Mouse (Mus musculus) T-helper 1 cell (primary cell): ENCODE data around the gene Dbp.

Experiments used
- in situ Hi-C: fragments of 300-600 bp; cut with MboI, MseI; formaldehyde crosslinking; loops from one replicate; pipeline ENCODE4 v1.15.1; 2025; ENCODE audit warnings: high pct_unique_total_duplicates

The Dbp gene

DNA sequence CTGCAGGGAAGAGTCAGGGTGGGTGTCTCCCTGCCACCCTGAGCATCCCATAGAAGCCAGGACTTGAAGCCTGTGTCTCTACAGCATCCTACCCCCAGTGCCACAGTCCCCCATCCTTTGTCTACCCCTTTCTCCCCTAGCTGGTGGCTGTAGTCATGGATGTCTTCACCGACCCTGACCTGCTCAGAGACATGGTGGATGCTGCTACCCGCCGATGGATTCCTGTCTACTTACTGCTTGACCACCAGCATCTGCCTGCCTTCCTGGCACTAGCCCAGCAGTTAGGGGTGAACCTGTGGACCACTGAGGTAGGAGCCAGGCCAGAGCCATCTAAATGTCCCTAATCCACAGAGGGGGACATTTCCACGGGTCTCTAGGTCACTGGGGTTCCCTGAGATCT, 18.4 kb downstream of the Dbp start:
- in situ Hi-C loops = no loop called here

DNA sequence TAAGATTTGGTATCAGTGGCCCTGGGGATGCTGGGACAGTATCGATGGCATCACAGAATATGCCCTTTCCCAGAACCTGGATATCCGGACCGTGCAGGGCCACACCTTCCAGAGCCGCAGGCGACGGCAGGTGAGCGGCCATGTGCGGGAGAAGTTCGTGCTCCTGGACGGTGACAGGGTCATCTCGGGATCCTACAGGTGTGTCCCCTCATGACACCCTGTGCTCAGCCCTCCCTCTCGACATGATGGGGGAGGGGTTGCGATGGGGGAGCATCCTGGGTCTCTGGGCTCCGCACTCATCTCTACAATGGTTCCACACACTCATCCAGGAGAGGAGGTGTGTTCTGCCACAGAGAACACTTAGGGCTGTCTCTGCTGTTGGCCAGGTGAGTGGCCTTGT, 18.9 kb downstream of the Dbp start:
- in situ Hi-C loops = no loop called here

DNA sequence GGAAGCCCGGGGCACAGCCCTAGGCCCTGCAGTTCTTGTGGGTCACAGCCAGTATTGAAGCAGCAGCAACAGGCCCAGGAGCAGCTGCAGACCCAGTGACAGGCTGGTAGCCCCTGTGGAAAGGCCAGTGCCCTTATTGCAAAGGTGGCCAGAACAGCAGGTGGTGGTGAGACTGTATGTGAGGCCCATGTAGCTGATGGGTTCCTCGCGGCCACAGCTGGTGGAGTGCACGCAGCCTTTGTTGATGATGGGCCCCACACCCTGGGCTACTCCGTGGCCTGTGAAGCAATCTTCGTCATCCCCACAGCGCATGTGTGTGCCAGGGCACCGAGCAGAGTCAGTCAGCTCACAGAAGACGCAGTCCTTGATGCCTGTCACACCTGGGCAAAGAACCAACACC, 20.3 kb downstream of the Dbp start:
- in situ Hi-C loops = no loop called here

DNA sequence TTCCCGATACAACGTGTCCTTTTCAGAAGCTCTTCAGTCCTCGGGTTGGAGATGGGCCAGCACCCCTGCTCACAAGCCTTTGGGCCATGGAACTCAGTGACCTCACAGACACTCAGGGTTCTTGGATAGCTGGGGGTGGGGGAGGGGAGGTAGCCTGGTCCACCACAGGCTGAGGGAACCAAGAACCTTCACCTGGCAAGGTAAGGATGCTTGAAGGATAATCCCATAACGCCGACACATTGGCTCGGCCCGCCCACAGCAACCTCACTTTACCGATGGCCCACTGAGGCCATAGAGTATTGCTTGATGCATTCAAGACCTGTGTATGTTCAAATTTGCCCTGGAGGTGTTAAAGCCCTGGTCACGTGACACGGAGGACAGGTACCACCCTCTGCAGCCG, 20.8 kb downstream of the Dbp start, which contains the start of gene Spaca4:
Gene Spaca4, minus strand, starts transcription at position 101 of the 400 bp plus-strand sequence.
- in situ Hi-C loops = no loop called here

DNA sequence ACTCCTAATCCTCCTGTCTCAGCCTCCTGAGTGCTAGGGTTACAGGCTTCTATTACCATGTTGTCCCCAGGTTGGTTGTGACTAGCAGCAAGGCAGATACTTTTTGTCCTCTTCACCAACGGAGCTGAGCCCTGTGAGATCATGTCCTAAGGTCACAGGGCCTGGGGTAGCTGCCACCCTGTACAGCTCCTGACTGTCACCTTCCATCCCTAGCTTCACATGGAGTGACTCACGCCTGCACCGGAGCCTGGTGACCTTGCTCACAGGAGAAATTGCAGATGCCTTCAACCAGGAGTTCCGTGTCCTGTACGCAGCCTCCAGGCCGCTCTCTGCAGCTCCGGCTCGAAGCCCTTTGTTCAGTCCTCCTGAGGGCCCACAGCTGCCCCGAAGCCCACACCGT, 21.5 kb downstream of the Dbp start:
- in situ Hi-C loops = no loop called here

DNA sequence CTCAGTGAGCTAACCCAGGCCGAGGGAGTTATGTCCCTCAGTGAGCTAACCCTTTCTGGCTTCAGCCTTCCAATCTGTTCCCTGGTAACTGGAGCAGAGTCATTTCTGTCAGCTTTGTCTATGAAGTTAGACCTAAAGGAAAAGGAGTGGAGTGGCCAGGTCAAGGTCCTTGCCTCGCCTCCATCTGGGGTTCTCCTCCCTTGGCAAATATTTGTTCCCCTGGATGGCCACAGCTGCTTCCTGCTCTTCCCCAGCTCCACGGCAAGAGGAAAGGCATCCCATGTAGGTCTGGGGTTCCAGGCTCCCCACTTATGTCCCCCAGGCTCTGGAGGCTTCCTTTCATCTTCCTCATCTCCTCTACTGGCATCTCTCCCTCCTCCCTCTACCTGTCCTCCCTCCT, 22.7 kb downstream of the Dbp start:
- in situ Hi-C loops = no loop called here

GRCm38 (mm10) chr7:45730727-45731431, 26.0 kb downstream of the Dbp start:
- in situ Hi-C loops = loop anchor here (5.0 kb wide), 1 partner anchor 211 kb away; no protein-coding TSS in a partner anchor

DNA sequence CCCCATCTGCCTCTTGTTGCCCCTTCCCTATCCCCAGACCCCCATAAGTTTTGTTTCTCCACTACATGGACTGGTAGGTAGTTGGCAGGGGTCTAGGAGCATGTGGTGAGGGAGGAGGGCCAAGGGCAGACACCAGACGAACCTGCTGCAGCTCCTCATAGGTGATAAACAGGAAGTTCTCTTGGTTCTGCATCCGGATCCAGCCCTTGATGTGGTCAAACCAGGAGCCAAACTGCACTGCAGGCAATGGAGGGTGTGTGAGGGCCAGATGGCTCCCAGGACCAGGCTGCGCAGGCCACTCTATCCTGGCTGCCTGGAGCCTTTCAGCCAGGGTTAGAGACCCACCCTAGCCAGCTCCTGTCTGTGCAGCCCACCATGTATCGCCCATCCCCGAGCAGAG, 28.6 kb downstream of the Dbp start:
- in situ Hi-C loops = loop anchor here (5.0 kb wide), 1 partner anchor 209 kb away; no protein-coding TSS in a partner anchor

DNA sequence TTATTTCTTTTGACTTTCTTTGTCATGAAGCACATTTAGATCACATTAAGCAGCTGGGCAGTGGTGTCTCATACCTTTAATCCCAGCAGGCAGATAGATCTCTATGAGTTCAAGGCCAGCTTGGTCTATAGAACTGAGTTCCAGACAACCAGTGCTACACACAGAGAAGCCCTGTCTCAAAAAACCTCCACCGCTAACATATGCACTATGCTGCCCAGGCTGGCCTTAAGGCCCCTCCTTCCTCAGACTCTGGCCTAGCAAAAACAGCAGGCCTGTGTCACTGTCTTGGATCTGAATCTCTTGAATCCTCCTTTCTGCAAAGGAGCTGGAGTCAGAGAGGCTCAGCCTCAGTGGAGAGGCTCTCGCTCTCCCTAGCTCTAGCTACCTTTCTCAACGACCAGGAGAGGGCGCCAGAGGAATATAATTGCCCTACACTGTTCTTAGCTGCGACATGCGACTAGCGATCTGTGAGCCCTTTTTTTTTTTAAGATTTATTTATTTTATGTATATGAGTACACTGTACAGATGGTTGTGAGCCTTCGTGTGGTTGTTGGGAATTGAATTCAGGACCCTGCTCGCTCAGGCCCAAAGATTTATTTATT, 34.4 kb downstream of the Dbp start:
- in situ Hi-C loops = no loop called here

GRCm38 (mm10) chr7:45739820-45740219, 34.9 kb downstream of the Dbp start:
- in situ Hi-C loops = loop anchor here (5.0 kb wide), 1 partner anchor 62 kb away; no protein-coding TSS in a partner anchor

- in situ Hi-C loops = loop anchor here (5.0 kb wide), 1 partner anchor 61 kb away; no protein-coding TSS in a partner anchor
These were observed 36.4 kb downstream of the Dbp start for GRCm38 (mm10) chr7:45741308-45741707.

DNA sequence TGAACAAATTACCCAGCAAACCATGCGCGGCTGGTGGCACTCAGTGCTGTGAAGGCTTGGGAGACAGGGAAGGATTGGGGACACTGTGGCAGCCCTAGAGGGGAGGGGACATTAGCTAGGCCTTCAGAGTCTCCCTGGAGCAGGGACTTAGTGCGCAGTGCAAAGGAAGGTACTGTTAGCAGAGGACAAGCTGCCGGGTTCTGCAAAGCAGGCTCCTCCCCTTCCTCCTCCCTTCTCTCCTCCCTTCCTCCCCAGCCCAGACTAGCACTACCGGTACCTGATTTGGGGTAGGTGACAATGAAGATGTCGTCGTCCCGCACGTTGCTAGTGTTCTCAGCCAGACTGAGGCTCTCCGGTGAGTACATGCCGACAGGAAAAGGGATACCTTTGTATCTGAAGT, 36.9 kb downstream of the Dbp start:
- in situ Hi-C loops = loop anchor here (5.0 kb wide), 1 partner anchor 61 kb away; no protein-coding TSS in a partner anchor

GRCm38 (mm10) chr7:45742338-45742737, 37.5 kb downstream of the Dbp start:
- in situ Hi-C loops = loop anchor here (5.0 kb wide), 1 partner anchor 60 kb away; no protein-coding TSS in a partner anchor

DNA sequence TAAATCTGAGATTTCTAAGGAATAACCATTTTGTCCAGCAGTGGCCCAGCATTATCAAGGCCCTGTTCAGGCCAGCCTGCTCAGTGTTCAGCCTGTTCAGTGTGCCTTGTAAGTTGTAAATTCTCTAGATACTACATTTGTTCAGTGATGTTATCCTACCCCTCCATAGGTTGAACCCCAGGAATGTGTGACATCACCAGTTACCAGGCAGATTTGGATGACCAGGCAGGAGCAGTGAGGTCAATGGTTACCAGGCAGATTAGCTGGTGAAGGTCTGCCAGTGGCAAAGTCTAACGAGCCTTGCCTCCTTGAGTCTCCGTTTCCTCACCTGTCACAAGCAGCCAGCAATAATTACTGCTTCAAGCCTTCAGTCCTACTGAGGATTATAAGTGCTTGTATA, 39.5 kb downstream of the Dbp start:
- in situ Hi-C loops = loop anchor here (5.0 kb wide), 1 partner anchor 58 kb away; no protein-coding TSS in a partner anchor

GRCm38 (mm10) chr7:45746518-45746917, 41.6 kb downstream of the Dbp start:
- in situ Hi-C loops = no loop called here

- in situ Hi-C loops = no loop called here
These were observed 42.6 kb downstream of the Dbp start for GRCm38 (mm10) chr7:45747450-45747849.

DNA sequence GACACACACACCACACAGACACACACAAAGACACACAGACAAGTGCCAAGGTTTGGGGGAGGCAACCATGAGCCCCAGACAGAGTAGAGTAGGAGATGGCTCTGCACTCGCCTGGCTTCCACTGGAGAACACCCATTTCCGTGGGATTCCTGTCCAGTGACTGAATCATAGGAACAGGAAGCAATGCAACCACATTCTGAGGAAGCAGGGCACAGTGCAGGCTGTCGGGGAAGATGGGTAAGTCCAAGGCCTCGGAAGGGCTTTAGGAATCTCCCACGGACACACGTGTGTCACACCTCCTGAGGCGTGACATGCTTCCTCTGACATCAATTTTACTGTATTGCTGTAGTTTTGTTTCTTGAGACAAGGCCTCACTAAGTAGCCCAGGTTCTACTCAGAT, 43.2 kb downstream of the Dbp start:
- in situ Hi-C loops = no loop called here

DNA sequence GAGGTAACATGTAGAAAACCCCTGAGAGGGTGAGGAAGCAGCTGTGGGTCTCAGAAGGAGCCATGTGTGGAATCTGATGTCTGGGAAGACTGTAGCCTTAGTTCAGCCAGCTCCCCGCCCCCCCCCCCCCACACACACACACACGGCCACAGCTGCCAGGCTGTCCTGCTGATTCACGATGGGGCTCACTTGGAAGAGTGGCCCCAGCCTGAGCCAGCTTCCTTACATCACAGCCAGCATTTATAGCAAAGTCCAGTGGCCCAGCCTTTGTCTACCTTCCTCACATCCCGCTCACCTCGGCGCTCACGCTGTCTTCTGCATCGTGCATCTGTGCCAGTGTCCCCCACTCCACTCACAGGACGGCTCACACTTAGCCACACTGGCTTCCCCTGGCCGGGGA, 44.5 kb downstream of the Dbp start:
- in situ Hi-C loops = no loop called here

- in situ Hi-C loops = no loop called here
These were observed 45.3 kb downstream of the Dbp start for GRCm38 (mm10) chr7:45750162-45750561.

GRCm38 (mm10) chr7:45755703-45756102, 50.8 kb downstream of the Dbp start:
- in situ Hi-C loops = no loop called here

DNA sequence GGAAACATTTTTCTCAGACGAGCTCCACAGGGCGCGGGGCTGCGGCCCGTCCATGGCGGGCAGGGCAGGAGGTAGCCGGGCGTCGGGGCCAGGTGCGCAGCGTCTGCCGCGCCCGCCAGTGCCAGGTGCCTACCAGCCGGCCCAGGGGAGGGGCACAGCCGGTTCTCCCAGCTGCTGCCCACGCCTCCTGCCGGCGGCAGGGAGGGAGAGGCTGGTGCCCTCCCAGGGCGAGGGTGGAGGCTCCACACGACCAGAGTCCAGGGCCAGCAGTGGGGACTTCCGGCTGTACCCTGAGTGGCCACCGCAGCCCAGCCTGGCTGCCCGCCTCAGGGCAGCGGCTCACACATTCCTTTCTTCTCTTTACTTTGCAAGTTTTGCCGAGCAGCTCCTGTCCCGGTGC, 54.5 kb downstream of the Dbp start:
- in situ Hi-C loops = no loop called here
